Mouse (Mus musculus) lung, embryonic 16.5 days (tissue): ENCODE data around the gene Cop1. TPM values are rescaled to one million over a fixed set of nuclear protein-coding genes. Genes with fewer than 3 reads are reported as not detected.
A peak's percentile ranks its signal among the peaks of the same experiment; 100 is the strongest.
"Not testable (repeated sequence)": the region's sequence is repeated elsewhere in the genome, so short reads cannot be mapped to it uniquely, and the experiment has no call there.

Source experiments
- ATAC-seq: fragments of 200-750 bp; cut with Nextera tagmentation; 2 replicates; pipeline ENCODE4 v1.8.0; 2017; ENCODE audit warnings: low read depth, mild to moderate bottlenecking, moderate library complexity
- H3K27ac ChIP-seq: fragments of 300-500 bp; sonication (generic); 2 replicates; pipeline ENCODE4 v1.5.1; 2014; ENCODE audit warnings: mild to moderate bottlenecking, control low read depth, low read length
- H3K27me3 ChIP-seq: fragments of 300-500 bp; sonication (generic); 2 replicates; pipeline ENCODE4 v1.6.1; 2014; ENCODE audit warnings: low read depth, low read length, mixed read lengths; ENCODE audit not compliant: control insufficient read depth, insufficient read depth
- H3K36me3 ChIP-seq: fragments of 300-500 bp; sonication (generic); 2 replicates; pipeline ENCODE4 v1.6.1; 2014; ENCODE audit warnings: low read length; ENCODE audit not compliant: control insufficient read depth, insufficient read depth
- H3K4me1 ChIP-seq: fragments of 300-500 bp; sonication (generic); replicated peaks from 2 replicates; pipeline ENCODE4 v1.6.1; 2014; ENCODE audit warnings: low read length, mixed read lengths; ENCODE audit not compliant: control insufficient read depth, insufficient read depth
- H3K4me2 ChIP-seq: fragments of 300-500 bp; sonication (generic); 2 replicates; pipeline ENCODE4 v1.6.1; 2014; ENCODE audit warnings: low read depth, low read length, control low read depth
- H3K4me3 ChIP-seq: fragments of 300-500 bp; sonication (generic); 2 replicates; pipeline ENCODE4 v1.5.1; 2014; ENCODE audit warnings: mild to moderate bottlenecking, low read length, control low read depth
- H3K9ac ChIP-seq: fragments of 300-500 bp; sonication (generic); 2 replicates; pipeline ENCODE4 v1.6.1; 2014; ENCODE audit warnings: low read length, control low read depth
- H3K9me3 ChIP-seq: fragments of 300-500 bp; sonication (generic); 2 replicates; pipeline ENCODE4 v1.6.1; 2016; ENCODE audit warnings: low read length; ENCODE audit not compliant: control insufficient read depth
- WGBS: fragments of 180-500 bp; shearing (Covaris S2); extraction: QIAGEN DNeasy Blood & Tissue Kit; methylation state at CpG from one replicate; pipeline ENCODE4 v1.1.7; 2014; 5-methylcytosine and 5-hydroxymethylcytosine counted together
- polyA plus RNA-seq: library from polyadenylated mRNA; unstranded; fragments of >200 nt; fragmentation: Nextera tagmentation; extraction: Ambion mirVana; gene quantifications from 2 replicates; pipeline ENCODE4 v1.2.1, GENCODE M21; 2015

The Cop1 gene
- 12.7 and 16.4 TPM in 2 replicates for polyA plus RNA-seq

- H3K27me3 ChIP-seq: not testable (repeated sequence)
- peak; percentile 99 for ATAC-seq
Observed at GRCm38 (mm10) chr1:159231781-159232571, at the start of gene Cop1. Cop1 (plus strand) TSS chr1:159232320.

GRCm38 (mm10) chr1:159186741-159187140 lies 45.4 kb upstream of the Cop1 start:
- WGBS: 67% methylated on average over 3 of the region's 3 CpGs
- H3K9ac ChIP-seq: no peak overlapping the region
- no peaks in the 10 kb centered on the region for H3K36me3 ChIP-seq
- ATAC-seq: no peak
- H3K27ac ChIP-seq: no peak overlapping the region
- no peaks in the 10 kb centered on the region for H3K9me3 ChIP-seq
- H3K4me1 ChIP-seq: no peaks in the 10 kb centered on the region
- H3K4me2 ChIP-seq: no peak overlapping the region
- H3K27me3 ChIP-seq: no peaks in the 10 kb centered on the region
- H3K4me3 ChIP-seq: no peak overlapping the region

More at GRCm38 (mm10) chr1:159231781-159232571, at the start of gene Cop1:
- H3K36me3 ChIP-seq, H3K4me1 ChIP-seq, H3K9me3 ChIP-seq: not testable (repeated sequence)
- Histone ChIP-seq H3K4me3 (peak within 1 kb of the TSS; percentile 59), H3K27ac (peak within 1 kb of the TSS; percentile 97), H3K9ac (peak within 1 kb of the TSS; percentile 80), H3K4me2 (peak within 1 kb of the TSS; percentile 69)
- under 1% methylated on average over 71 of the region's 97 CpGs for WGBS

- Histone ChIP-seq H3K4me3 (no peak overlapping the region), H3K9ac (no peak overlapping the region), H3K27ac (no peak overlapping the region), H3K27me3 (no peaks in the 10 kb centered on the region), H3K4me1 (no peaks in the 10 kb centered on the region), H3K9me3 (no peaks in the 10 kb centered on the region), H3K36me3 (no peaks in the 10 kb centered on the region), H3K4me2 (no peak overlapping the region)
- 74% methylated on average over 3 of the region's 3 CpGs for WGBS
- no peak for ATAC-seq
Observed at GRCm38 (mm10) chr1:159198603-159199002, 33.5 kb upstream of the Cop1 start.

- Histone ChIP-seq H3K4me1 (no peaks in the 10 kb centered on the region), H3K36me3 (no peaks in the 10 kb centered on the region), H3K9me3 (no peaks in the 10 kb centered on the region), H3K9ac (no peak overlapping the region), H3K4me3 (no peak overlapping the region), H3K4me2 (no peak overlapping the region), H3K27me3 (no peaks in the 10 kb centered on the region), H3K27ac (no peak overlapping the region)
- no peak for ATAC-seq
- 36% methylated on average over 3 of the region's 3 CpGs for WGBS
Observed at GRCm38 (mm10) chr1:159199606-159200005, 32.5 kb upstream of the Cop1 start.

GRCm38 (mm10) chr1:159201220-159201619 lies 30.9 kb upstream of the Cop1 start:
- no peak for ATAC-seq
- Histone ChIP-seq H3K27me3 (no peaks in the 10 kb centered on the region), H3K4me3 (no peak overlapping the region)

GRCm38 (mm10) chr1:159211711-159212110 lies 20.4 kb upstream of the Cop1 start:
- Histone ChIP-seq H3K9ac (no peak overlapping the region), H3K27ac (no peak overlapping the region), H3K4me3 (no peak overlapping the region), H3K4me1 (no peaks in the 10 kb centered on the region), H3K27me3 (no peaks in the 10 kb centered on the region), H3K9me3 (no peaks in the 10 kb centered on the region), H3K4me2 (no peak overlapping the region), H3K36me3 (no peaks in the 10 kb centered on the region)
- no peak for ATAC-seq
- 69% methylated on average over 4 of the region's 4 CpGs for WGBS

More at GRCm38 (mm10) chr1:159201220-159201619, 30.9 kb upstream of the Cop1 start:
- Histone ChIP-seq H3K4me2 (no peak overlapping the region), H3K4me1 (no peaks in the 10 kb centered on the region), H3K36me3 (no peaks in the 10 kb centered on the region), H3K27ac (no peak overlapping the region), H3K9ac (no peak overlapping the region), H3K9me3 (no peaks in the 10 kb centered on the region)

- 75% methylated on average over 4 of the region's 4 CpGs for WGBS
- Histone ChIP-seq H3K36me3 (no peaks in the 10 kb centered on the region), H3K4me2 (no peak overlapping the region), H3K27me3 (no peaks in the 10 kb centered on the region), H3K4me1 (no peaks in the 10 kb centered on the region), H3K27ac (no peak overlapping the region), H3K4me3 (no peak overlapping the region), H3K9ac (no peak overlapping the region), H3K9me3 (no peaks in the 10 kb centered on the region)
- no peak for ATAC-seq
Observed at GRCm38 (mm10) chr1:159217437-159217836, 14.7 kb upstream of the Cop1 start.

GRCm38 (mm10) chr1:159222046-159222445 lies 10.1 kb upstream of the Cop1 start:
- Histone ChIP-seq H3K4me2 (no peak overlapping the region), H3K9me3 (no peaks in the 10 kb centered on the region), H3K36me3 (no peaks in the 10 kb centered on the region), H3K4me3 (no peak overlapping the region), H3K27ac (no peak overlapping the region), H3K4me1 (no peaks in the 10 kb centered on the region), H3K9ac (no peak overlapping the region), H3K27me3 (no peaks in the 10 kb centered on the region)
- ATAC-seq: no peak
- WGBS: 44% methylated on average over 2 of the region's 2 CpGs

- no peaks in the 10 kb centered on the region for H3K9me3 ChIP-seq
- no peak overlapping the region for H3K9ac ChIP-seq
- no peak overlapping the region for H3K4me2 ChIP-seq
- no peak for ATAC-seq
- no peak overlapping the region for H3K4me3 ChIP-seq
- H3K27me3 ChIP-seq: no peaks in the 10 kb centered on the region
- 55% methylated on average over 7 of the region's 8 CpGs for WGBS
- no peaks in the 10 kb centered on the region for H3K4me1 ChIP-seq
- no peaks in the 10 kb centered on the region for H3K36me3 ChIP-seq
- H3K27ac ChIP-seq: no peak overlapping the region
Observed at GRCm38 (mm10) chr1:159225064-159225824, 6.9 kb upstream of the Cop1 start.
